Mouse (Mus musculus) yolk sac, embryonic 10.5 days (tissue): ENCODE results near the gene Hapln4.
"Not testable (repeated sequence)": the region's sequence is repeated elsewhere in the genome, so short reads cannot be mapped to it uniquely, and the experiment has no call there.

Experiments
- DNase-seq: peaks from one replicate; pipeline ENCODE4 v3.0.0-alpha.2; 2017; ENCODE audit warnings: low spot score

The Hapln4 gene

GRCm38 (mm10) chr8:70083285-70083684 lies at the start of gene Hapln4:
TSS of gene Hapln4 (plus strand) at chr8:70083457.
- peak; percentile 52 for DNase-seq

GRCm38 (mm10) chr8:70037994-70038393 lies 45.3 kb upstream of the Hapln4 start:
- DNase-seq = no peak

- no peak for DNase-seq
Observed at GRCm38 (mm10) chr8:70041885-70042546, 41.2 kb upstream of the Hapln4 start.

GRCm38 (mm10) chr8:70042583-70043455 lies 40.4 kb upstream of the Hapln4 start, which contains the start of the genes Mau2 and Sugp1:
TSS of gene Mau2 (minus strand) at chr8:70042734.
TSS of gene Sugp1 (plus strand) at chr8:70042813.
- DNase-seq = peak; percentile 97

- no peak for DNase-seq
Observed at GRCm38 (mm10) chr8:70043996-70044395, 39.3 kb upstream of the Hapln4 start.

GRCm38 (mm10) chr8:70049662-70050061 lies 33.6 kb upstream of the Hapln4 start:
- peak; percentile 38 for DNase-seq

- not testable (repeated sequence) for DNase-seq
Observed at GRCm38 (mm10) chr8:70050434-70050833, 32.8 kb upstream of the Hapln4 start.

GRCm38 (mm10) chr8:70057721-70058120 lies 25.5 kb upstream of the Hapln4 start:
- DNase-seq = no peak

- no peak for DNase-seq
Observed at GRCm38 (mm10) chr8:70071836-70072440, 11.3 kb upstream of the Hapln4 start.

- DNase-seq = peak; percentile 34
Observed at GRCm38 (mm10) chr8:70072441-70073069, 10.7 kb upstream of the Hapln4 start, which contains the start of gene Tm6sf2. TSS of gene Tm6sf2 (plus strand) at chr8:70072924.

- no peak for DNase-seq
Observed at GRCm38 (mm10) chr8:70073120-70073519, 10.1 kb upstream of the Hapln4 start.

GRCm38 (mm10) chr8:70073682-70074081 lies 9.6 kb upstream of the Hapln4 start:
- DNase-seq = no peak

GRCm38 (mm10) chr8:70081976-70082375 lies 1.3 kb upstream of the Hapln4 start:
- no peak for DNase-seq

- DNase-seq = no peak
Observed at GRCm38 (mm10) chr8:70084191-70085065, 1.2 kb downstream of the Hapln4 start.

GRCm38 (mm10) chr8:70086151-70086550 lies 2.9 kb downstream of the Hapln4 start:
- DNase-seq = no peak

GRCm38 (mm10) chr8:70087237-70087636 lies 4.0 kb downstream of the Hapln4 start:
- no peak for DNase-seq

- DNase-seq = peak; percentile 23
Observed at GRCm38 (mm10) chr8:70087836-70088650, 4.8 kb downstream of the Hapln4 start.

- no peak for DNase-seq
Observed at GRCm38 (mm10) chr8:70089296-70089960, 6.2 kb downstream of the Hapln4 start.

- DNase-seq = no peak
Observed at GRCm38 (mm10) chr8:70092786-70093185, 9.5 kb downstream of the Hapln4 start.

- no peak for DNase-seq
Observed at GRCm38 (mm10) chr8:70099276-70099675, 16.0 kb downstream of the Hapln4 start.
